Mouse (Mus musculus): Measurements from ENCODE around the gene Rpl7a. TPM values are rescaled to one million over a fixed set of nuclear protein-coding genes. Genes with fewer than 3 reads are reported as not detected.

Rpl7a gene
- total RNA-seq, 1 experiment = 3,070 TPM

DNA sequence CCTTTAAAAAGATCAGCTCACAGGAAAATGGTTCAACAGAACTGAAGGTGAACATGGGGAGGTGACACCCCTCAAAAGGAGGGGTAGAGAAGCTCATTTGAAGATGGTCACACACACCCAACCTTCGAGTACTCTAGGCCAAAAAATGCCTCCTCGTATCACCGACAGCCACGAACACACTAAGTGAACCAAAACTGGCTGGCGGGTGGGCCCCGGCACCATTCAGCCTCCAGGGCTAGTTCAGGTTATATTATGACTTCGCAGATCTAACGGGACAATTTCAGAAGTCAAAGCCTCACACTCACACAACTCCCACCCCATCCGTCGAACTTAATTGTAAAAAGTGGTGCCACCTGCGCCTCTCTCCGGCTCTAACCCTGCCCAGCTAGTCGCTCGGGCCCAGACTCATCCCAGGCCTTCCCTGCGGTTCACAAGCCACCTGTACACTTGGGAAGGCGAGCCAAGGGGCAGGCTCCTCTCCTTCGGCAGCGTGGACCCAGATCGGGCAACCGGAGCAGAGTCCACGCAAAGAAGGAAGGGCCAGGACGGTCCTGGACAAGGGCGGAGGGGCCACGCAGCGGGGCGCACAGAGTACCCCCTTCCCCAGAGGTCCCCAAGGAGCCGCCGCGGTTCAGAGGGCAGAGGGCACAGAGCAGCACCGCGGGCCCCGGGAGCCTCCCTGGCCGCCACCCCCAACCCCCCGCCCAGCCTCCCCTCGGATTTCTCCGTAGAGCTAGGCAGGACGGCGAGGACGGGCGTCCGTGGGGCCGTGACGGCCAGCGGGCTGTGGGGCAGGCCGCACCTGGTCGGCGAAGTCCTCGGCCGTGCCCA is 22.1 kb downstream of the Rpl7a start:
- DNase-seq (ENCODE audit: low read depth, low spot score) = no peak
- Histone ChIP-seq H3K36me3 (ENCODE audit: control insufficient read depth, insufficient read depth, low read length, poor library complexity, severe bottlenecking) (peaks cover 9% of the 10 kb centered on the region), H3K4me1 (ENCODE audit: control insufficient read depth in 2 of 2, insufficient read depth in 2 of 2, low read length in 2 of 2, poor library complexity in 1 of 2) (peaks cover 2 to 7% of the 10 kb centered on the region in 2 experiments; a peak in 2 of 4 replicates), H3K9ac (ENCODE audit: insufficient read depth, low read depth, low read length, poor library complexity, severe bottlenecking) (peak overlapping the region; percentile 94), H3K4me3 (ENCODE audit: insufficient read depth in 1 of 2, low read depth in 1 of 2, low read length in 2 of 2, poor library complexity in 1 of 2, severe bottlenecking in 1 of 2) (peak overlapping the region; percentile 94), H3K27ac (ENCODE audit: insufficient read depth, low read depth, low read length, poor library complexity, severe bottlenecking) (peak overlapping the region; percentile 74), H3K9me3 (ENCODE audit: control insufficient read depth, insufficient read depth, low read depth, low read length) (no peaks in the 10 kb centered on the region)
- in situ Hi-C loops (cut with MboI; ENCODE audit: low sequenced_read_pairs in 2 of 2, unreplicated experiment in 2 of 2) = no loop called here
- TF ChIP-seq ZNF384 (IDR thresholded peaks at IDR 0.05; ENCODE audit: low read depth, low read length) (no peak), HCFC1 (IDR thresholded peaks at IDR 0.05; ENCODE audit: borderline replicate concordance, insufficient read depth, low read length) (no peak), CHD2 (IDR thresholded peaks at IDR 0.05; ENCODE audit: low read depth, low read length) (no peak), ZC3H11A (IDR thresholded peaks at IDR 0.05; ENCODE audit: borderline replicate concordance, low read depth, low read length) (no peak), MAFK (IDR thresholded peaks at IDR 0.05; ENCODE audit: insufficient read depth, low read depth, low read length) (no peak)

DNA sequence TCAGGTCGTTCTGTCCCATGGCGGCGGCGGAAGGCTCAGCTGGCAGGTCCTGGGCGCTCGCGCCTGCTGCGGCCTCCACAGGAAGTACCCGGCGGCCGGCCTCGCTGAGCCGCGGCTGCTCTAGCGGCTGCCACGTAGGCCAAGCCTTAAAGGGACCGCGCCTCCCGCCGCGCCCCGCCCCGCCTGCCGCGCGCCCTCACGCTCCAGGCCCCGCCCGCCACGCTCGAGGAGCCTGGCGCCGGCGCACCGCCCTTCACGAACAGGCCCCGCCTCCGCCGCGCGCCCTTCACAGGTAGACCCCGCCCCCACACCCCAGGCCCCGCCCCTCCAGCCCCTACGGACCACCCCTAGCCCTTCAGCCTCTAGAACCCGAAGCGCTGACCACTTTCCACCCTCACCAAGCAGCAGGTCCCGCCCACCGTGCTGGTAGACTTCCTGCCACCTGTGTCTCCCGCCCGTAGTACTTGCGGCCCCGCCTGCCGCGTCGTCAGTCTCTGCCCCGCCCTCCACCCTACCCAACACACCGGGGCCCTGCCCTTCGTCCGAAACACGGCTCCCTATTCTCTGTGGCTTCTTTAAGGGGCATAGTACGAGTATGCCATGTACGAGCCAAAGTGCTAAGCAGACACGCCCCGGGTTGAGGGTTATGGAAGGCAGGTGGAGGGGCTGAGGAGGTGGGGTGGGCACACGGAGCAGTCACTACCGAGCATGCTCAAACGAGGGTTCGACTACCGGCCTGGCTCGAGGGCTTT is 22.9 kb downstream of the Rpl7a start, which contains the start of the genes Surf4 and Stkld1:
Gene Surf4, minus strand, starts transcription at position 625 of the 752 bp plus-strand sequence.
Gene Stkld1, plus strand, starts transcription at position 744 of the 752 bp plus-strand sequence.
- Histone ChIP-seq H3K27ac (ENCODE audit: insufficient read depth, low read depth, low read length, poor library complexity, severe bottlenecking) (peak within 1 kb of the TSS; percentile 74), H3K4me3 (ENCODE audit: insufficient read depth in 1 of 2, low read depth in 1 of 2, low read length in 2 of 2, poor library complexity in 1 of 2, severe bottlenecking in 1 of 2) (peak within 1 kb of the TSS; percentile 94), H3K36me3 (ENCODE audit: control insufficient read depth, insufficient read depth, low read length, poor library complexity, severe bottlenecking) (peaks cover 9% of the 10 kb centered on the region), H3K4me1 (ENCODE audit: control insufficient read depth in 2 of 2, insufficient read depth in 2 of 2, low read length in 2 of 2, poor library complexity in 1 of 2) (peaks cover 2 to 7% of the 10 kb centered on the region in 2 experiments; a peak in 2 of 4 replicates), H3K9me3 (ENCODE audit: control insufficient read depth, insufficient read depth, low read depth, low read length) (no peaks in the 10 kb centered on the region), H3K9ac (ENCODE audit: insufficient read depth, low read depth, low read length, poor library complexity, severe bottlenecking) (peak within 1 kb of the TSS; percentile 94)
- TF ChIP-seq CHD2 (IDR thresholded peaks at IDR 0.05; ENCODE audit: low read depth, low read length) = no peak
- TF ChIP-seq ZC3H11A (IDR thresholded peaks at IDR 0.05; ENCODE audit: borderline replicate concordance, low read depth, low read length) = no peak
- no peak for TF ChIP-seq MAFK (IDR thresholded peaks at IDR 0.05; ENCODE audit: insufficient read depth, low read depth, low read length)
- TF ChIP-seq ZNF384 (IDR thresholded peaks at IDR 0.05; ENCODE audit: low read depth, low read length) = no peak
- TF ChIP-seq HCFC1 (IDR thresholded peaks at IDR 0.05; ENCODE audit: borderline replicate concordance, insufficient read depth, low read length) = no peak; the same call in 1 of the 2 replicates
- in situ Hi-C loops (cut with MboI; ENCODE audit: low sequenced_read_pairs in 2 of 2, unreplicated experiment in 2 of 2) = no loop called here
- DNase-seq (ENCODE audit: low read depth, low spot score) = peak; percentile 92

- DNase-seq (ENCODE audit: low read depth, low spot score) = no peak
- Histone ChIP-seq H3K4me3 (ENCODE audit: insufficient read depth in 1 of 2, low read depth in 1 of 2, low read length in 2 of 2, poor library complexity in 1 of 2, severe bottlenecking in 1 of 2) (no peak overlapping the region), H3K27ac (ENCODE audit: insufficient read depth, low read depth, low read length, poor library complexity, severe bottlenecking) (no peak overlapping the region), H3K9me3 (ENCODE audit: control insufficient read depth, insufficient read depth, low read depth, low read length) (no peaks in the 10 kb centered on the region), H3K36me3 (ENCODE audit: control insufficient read depth, insufficient read depth, low read length, poor library complexity, severe bottlenecking) (peaks cover 5% of the 10 kb centered on the region), H3K9ac (ENCODE audit: insufficient read depth, low read depth, low read length, poor library complexity, severe bottlenecking) (no peak overlapping the region), H3K4me1 (ENCODE audit: control insufficient read depth in 2 of 2, insufficient read depth in 2 of 2, low read length in 2 of 2, poor library complexity in 1 of 2) (peaks cover 2 to 7% of the 10 kb centered on the region in 2 experiments; a peak in 2 of 4 replicates)
- TF ChIP-seq CHD2 (IDR thresholded peaks at IDR 0.05; ENCODE audit: low read depth, low read length) = no peak
- no peak for TF ChIP-seq HCFC1 (IDR thresholded peaks at IDR 0.05; ENCODE audit: borderline replicate concordance, insufficient read depth, low read length)
- TF ChIP-seq ZNF384 (IDR thresholded peaks at IDR 0.05; ENCODE audit: low read depth, low read length) = no peak
- TF ChIP-seq MAFK (IDR thresholded peaks at IDR 0.05; ENCODE audit: insufficient read depth, low read depth, low read length) = no peak
- no peak for TF ChIP-seq ZC3H11A (IDR thresholded peaks at IDR 0.05; ENCODE audit: borderline replicate concordance, low read depth, low read length)
- in situ Hi-C loops (cut with MboI; ENCODE audit: low sequenced_read_pairs in 2 of 2, unreplicated experiment in 2 of 2) = no loop called here
Observed at GRCm38 (mm10) chr2:26935286-26935685, 24.7 kb downstream of the Rpl7a start.

- TF ChIP-seq CHD2 (IDR thresholded peaks at IDR 0.05; ENCODE audit: low read depth, low read length) (no peak), ZNF384 (IDR thresholded peaks at IDR 0.05; ENCODE audit: low read depth, low read length) (no peak), MAFK (IDR thresholded peaks at IDR 0.05; ENCODE audit: insufficient read depth, low read depth, low read length) (no peak), HCFC1 (IDR thresholded peaks at IDR 0.05; ENCODE audit: borderline replicate concordance, insufficient read depth, low read length) (no peak), ZC3H11A (IDR thresholded peaks at IDR 0.05; ENCODE audit: borderline replicate concordance, low read depth, low read length) (no peak)
- in situ Hi-C loops (cut with MboI; ENCODE audit: low sequenced_read_pairs in 2 of 2, unreplicated experiment in 2 of 2) = no loop called here
- H3K36me3 ChIP-seq (ENCODE audit: control insufficient read depth, insufficient read depth, low read length, poor library complexity, severe bottlenecking) = peaks cover 3% of the 10 kb centered on the region; the same call in 1 of the 2 replicates
Observed at GRCm38 (mm10) chr2:26936425-26936824, 25.9 kb downstream of the Rpl7a start.

More at GRCm38 (mm10) chr2:26936425-26936824, 25.9 kb downstream of the Rpl7a start:
- Histone ChIP-seq H3K9me3 (ENCODE audit: control insufficient read depth, insufficient read depth, low read depth, low read length) (no peaks in the 10 kb centered on the region), H3K9ac (ENCODE audit: insufficient read depth, low read depth, low read length, poor library complexity, severe bottlenecking) (no peak overlapping the region), H3K4me1 (ENCODE audit: control insufficient read depth in 2 of 2, insufficient read depth in 2 of 2, low read length in 2 of 2, poor library complexity in 1 of 2) (peaks cover 2 to 7% of the 10 kb centered on the region in 2 experiments; a peak in 2 of 4 replicates), H3K4me3 (ENCODE audit: insufficient read depth in 1 of 2, low read depth in 1 of 2, low read length in 2 of 2, poor library complexity in 1 of 2, severe bottlenecking in 1 of 2) (no peak overlapping the region), H3K27ac (ENCODE audit: insufficient read depth, low read depth, low read length, poor library complexity, severe bottlenecking) (no peak overlapping the region)
- no peak for DNase-seq (ENCODE audit: low read depth, low spot score)
